In the genomic region with DNA sequence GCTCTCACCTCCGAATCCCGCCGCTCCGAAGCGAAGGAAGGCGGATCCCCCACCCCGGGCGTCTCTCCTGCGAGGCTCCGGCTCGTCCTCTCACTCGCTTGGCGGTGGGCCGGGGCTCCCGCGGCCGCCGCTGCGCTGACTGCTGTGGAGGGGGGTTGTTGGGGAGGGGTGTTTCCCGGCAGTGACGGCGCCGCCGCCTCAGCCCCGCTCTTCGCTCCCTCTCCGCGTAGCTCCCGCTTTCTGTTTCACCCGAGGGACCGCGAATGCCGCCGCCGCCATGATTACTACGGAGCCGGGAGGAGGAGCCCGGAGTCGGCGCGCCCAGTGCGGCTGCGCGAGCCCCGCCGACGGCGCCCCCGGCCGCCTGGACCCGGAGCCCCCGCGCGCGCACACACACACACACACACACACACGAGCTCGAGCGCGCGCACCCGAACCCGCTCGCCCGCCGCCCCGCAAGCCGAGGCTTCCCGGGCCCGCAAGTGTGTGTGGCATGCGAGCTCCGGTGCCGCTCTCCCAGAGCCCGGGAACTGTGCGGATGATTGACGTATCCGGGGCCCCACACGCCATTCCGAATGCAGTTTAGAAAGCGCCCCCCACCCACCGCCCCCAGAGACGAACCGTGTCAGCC, we compare ENCODE assay signal across 8 mouse cellular contexts. TPM values are rescaled to one million over a fixed set of nuclear protein-coding genes. Genes with fewer than 3 reads are reported as not detected.
DNase-seq lines count a peak whose midpoint lies in the region; ATAC-seq and TF ChIP-seq lines count a peak whose summit lies in the region.

A gene (minus strand): TSS at position 294 of the 631 bp plus-strand sequence.

- peak within 1 kb of the TSS; percentile 80 for H3K4me2 ChIP-seq in forebrain, embryonic 13.5 days
- H3K4me2 ChIP-seq in heart, postnatal 0 days (ENCODE audit: low read depth, low read length): peak within 1 kb of the TSS; percentile 93
- H3K4me2 ChIP-seq in liver, embryonic 15.5 days: peak within 1 kb of the TSS; percentile 91
- peak within 1 kb of the TSS; percentile 83 for H3K4me2 ChIP-seq in neural tube, embryonic 11.5 days (ENCODE audit: low read depth)
- H3K4me2 ChIP-seq in stomach, embryonic 16.5 days (ENCODE audit: low read depth, low read length): peak within 1 kb of the TSS; percentile 67

- H3K36me3 ChIP-seq in forebrain, embryonic 13.5 days (ENCODE audit: poor library complexity, severe bottlenecking): no peaks in the 10 kb centered on the region
- no peaks in the 10 kb centered on the region for H3K36me3 ChIP-seq in heart, postnatal 0 days (replicated peaks; ENCODE audit: control insufficient read depth, insufficient read depth, low read length)
- no peaks in the 10 kb centered on the region for H3K36me3 ChIP-seq in liver, embryonic 15.5 days (replicated peaks)
- no peaks in the 10 kb centered on the region for H3K36me3 ChIP-seq in neural tube, embryonic 11.5 days (ENCODE audit: control insufficient read depth, insufficient read depth, low read length)
- H3K36me3 ChIP-seq in stomach, embryonic 16.5 days (ENCODE audit: control insufficient read depth, insufficient read depth, low read length): no peaks in the 10 kb centered on the region

- WGBS in forebrain, embryonic 13.5 days: under 1% methylated on average over 65 of the region's 82 CpGs
- under 1% methylated on average over 50 of the region's 82 CpGs for WGBS in heart, postnatal 0 days
- WGBS in liver, embryonic 15.5 days (ENCODE audit: insufficient replicate concordance): under 1% methylated on average over 82 of the region's 82 CpGs
- WGBS in neural tube, embryonic 11.5 days: under 1% methylated on average over 51 of the region's 82 CpGs
- under 1% methylated on average over 75 of the region's 82 CpGs for WGBS in stomach, embryonic 16.5 days

- no peak for TF ChIP-seq CTCF in heart, postnatal 0 days (IDR thresholded peaks at IDR 0.05; ENCODE audit: low read depth)

- no peaks in the 10 kb centered on the region for H3K9me3 ChIP-seq in forebrain, embryonic 13.5 days (replicated peaks)
- no peaks in the 10 kb centered on the region for H3K9me3 ChIP-seq in heart, postnatal 0 days (replicated peaks; ENCODE audit: control insufficient read depth, low read length)
- H3K9me3 ChIP-seq in liver, embryonic 15.5 days (replicated peaks): no peaks in the 10 kb centered on the region
- no peaks in the 10 kb centered on the region for H3K9me3 ChIP-seq in neural tube, embryonic 11.5 days (ENCODE audit: control insufficient read depth, low read length)
- no peaks in the 10 kb centered on the region for H3K9me3 ChIP-seq in stomach, embryonic 16.5 days (replicated peaks; ENCODE audit: control insufficient read depth, low read length)

- peak; percentile 22 for DNase-seq in c-Kit-negative CD71-positive TER-119-positive erythroid progenitor cells, embryonic 14.5 days (ENCODE audit: low read depth, low spot score)
- peak; percentile 75 for DNase-seq in heart, postnatal 0 days (ENCODE audit: low spot score)
- peak; percentile 90 to 94 for DNase-seq in kidney, postnatal 4 days
- DNase-seq in neural tube, embryonic 11.5 days (ENCODE audit: low spot score): peak; percentile 89

- no peak for TF ChIP-seq EP300 in heart, postnatal 0 days (IDR thresholded peaks at IDR 0.05; ENCODE audit: low read depth)

- peak within 1 kb of the TSS; percentile 89 for H3K9ac ChIP-seq in forebrain, embryonic 13.5 days
- H3K9ac ChIP-seq in heart, postnatal 0 days (replicated peaks; ENCODE audit: low read depth, low read length): peak within 1 kb of the TSS; percentile 90
- peak within 1 kb of the TSS; percentile 84 for H3K9ac ChIP-seq in liver, embryonic 15.5 days
- peak within 1 kb of the TSS; percentile 83 for H3K9ac ChIP-seq in neural tube, embryonic 11.5 days (ENCODE audit: low read length)
- H3K9ac ChIP-seq in stomach, embryonic 16.5 days (ENCODE audit: low read length): peak within 1 kb of the TSS; percentile 93

- peak within 1 kb of the TSS; percentile 85 for H3K4me3 ChIP-seq in forebrain, embryonic 13.5 days
- peak within 1 kb of the TSS; percentile 97 for H3K4me3 ChIP-seq in heart, postnatal 0 days (ENCODE audit: low read depth, low read length)
- peak within 1 kb of the TSS; percentile 87 for H3K4me3 ChIP-seq in liver, embryonic 15.5 days (replicated peaks)
- H3K4me3 ChIP-seq in neural tube, embryonic 11.5 days (ENCODE audit: low read depth, low read length): peak within 1 kb of the TSS; percentile 79
- peak within 1 kb of the TSS; percentile 97 for H3K4me3 ChIP-seq in stomach, embryonic 16.5 days (replicated peaks; ENCODE audit: low read length)

- peaks cover 15% of the 10 kb centered on the region for H3K27me3 ChIP-seq in forebrain, embryonic 13.5 days
- no peaks in the 10 kb centered on the region for H3K27me3 ChIP-seq in heart, postnatal 0 days (ENCODE audit: control insufficient read depth, insufficient read depth, low read length)
- H3K27me3 ChIP-seq in liver, embryonic 15.5 days: peaks cover 38% of the 10 kb centered on the region
- H3K27me3 ChIP-seq in neural tube, embryonic 11.5 days (ENCODE audit: control insufficient read depth, insufficient read depth, low read length): no peaks in the 10 kb centered on the region
- no peaks in the 10 kb centered on the region; the same call in 1 of the 2 replicates for H3K27me3 ChIP-seq in stomach, embryonic 16.5 days (ENCODE audit: control insufficient read depth, insufficient read depth, low read length)

- peak; percentile 78 for ATAC-seq in CD4-positive, CD25-positive, alpha-beta regulatory T cell, adult 4 months
- ATAC-seq in forebrain, embryonic 13.5 days: peak; percentile 95
- ATAC-seq in heart, postnatal 0 days (ENCODE audit: insufficient read depth, low read depth): peak; percentile 89
- peak; percentile 83 for ATAC-seq in liver, embryonic 15.5 days (ENCODE audit: insufficient read depth)
- peak; percentile 90 for ATAC-seq in neural tube, embryonic 11.5 days (ENCODE audit: insufficient read depth, low FRiP score, low TSS enrichment)
- ATAC-seq in stomach, embryonic 16.5 days (ENCODE audit: insufficient read depth, low FRiP score): peak; percentile 91

- peak within 1 kb of the TSS; percentile 88 for H3K27ac ChIP-seq in forebrain, embryonic 13.5 days
- H3K27ac ChIP-seq in heart, postnatal 0 days (ENCODE audit: low read depth): peak within 1 kb of the TSS; percentile 93
- H3K27ac ChIP-seq in liver, embryonic 15.5 days (replicated peaks): peak within 1 kb of the TSS; percentile 76
- peak within 1 kb of the TSS; percentile 72 for H3K27ac ChIP-seq in neural tube, embryonic 11.5 days (ENCODE audit: low read depth, low read length)
- peak within 1 kb of the TSS; percentile 91 for H3K27ac ChIP-seq in stomach, embryonic 16.5 days (ENCODE audit: low read length)

- H3K4me1 ChIP-seq in forebrain, embryonic 13.5 days: peaks cover 21% of the 10 kb centered on the region
- H3K4me1 ChIP-seq in heart, postnatal 0 days (ENCODE audit: control insufficient read depth, insufficient read depth): no peaks in the 10 kb centered on the region
- H3K4me1 ChIP-seq in liver, embryonic 15.5 days (replicated peaks): peaks cover 21% of the 10 kb centered on the region
- no peaks in the 10 kb centered on the region for H3K4me1 ChIP-seq in neural tube, embryonic 11.5 days (ENCODE audit: control insufficient read depth, insufficient read depth, low read length)
- H3K4me1 ChIP-seq in stomach, embryonic 16.5 days (ENCODE audit: control insufficient read depth, insufficient read depth, low read length): peaks cover 3% of the 10 kb centered on the region; the same call in 1 of the 2 replicates

RNA-seq across cellular contexts. Expression of the gene that starts here (rescaled TPM):
- 10 to 100 TPM; 19.1 to 21.5 TPM for polyA plus RNA-seq in CD4-positive, CD25-positive, alpha-beta regulatory T cell, adult 4 months (2017; shearing (Covaris generic))
- 48.1 and 55.5 TPM in 2 replicates for polyA plus RNA-seq in forebrain, embryonic 13.5 days (2015; fragmentation: Nextera tagmentation; extraction: Ambion mirVana)
- total RNA-seq in heart, postnatal 0 days (2014; rRNA removed; ENCODE audit: low replicate concordance): 8.3 and 13.9 TPM in 2 replicates
- polyA plus RNA-seq in heart, postnatal 0 days (2015; fragmentation: Nextera tagmentation; extraction: Ambion mirVana): 9.5 and 9.7 TPM in 2 replicates
- 13.0 and 14.1 TPM in 2 replicates for polyA plus RNA-seq in liver, embryonic 15.5 days (2015; fragmentation: Nextera tagmentation; extraction: Ambion mirVana)
- 37.6 and 42.9 TPM in 2 replicates for polyA plus RNA-seq in neural tube, embryonic 11.5 days (2014; fragmentation: Nextera tagmentation; extraction: Ambion mirVana)
- 29.0 and 30.4 TPM in 2 replicates for polyA plus RNA-seq in stomach, embryonic 16.5 days (2015; fragmentation: Nextera tagmentation; extraction: Ambion mirVana)

Comparison
In these comparisons a context has a peak if more than half of its experiments do, and no peak if none do; other contexts are left out.
1. Peak in every context shown above with its lines: DNase-seq, ATAC-seq, H3K4me3 ChIP-seq and H3K27ac ChIP-seq.
2. DNase-seq: peak in every context shown above with its lines; median percentile 92 in kidney, postnatal 4 days; 89 in neural tube, embryonic 11.5 days; 75 in heart, postnatal 0 days; 22 in c-Kit-negative CD71-positive TER-119-positive erythroid progenitor cells, embryonic 14.5 days.